Mouse (Mus musculus) midbrain, embryonic 10.5 days (tissue): ENCODE data around the gene Rbfox2. TPM values are rescaled to one million over a fixed set of nuclear protein-coding genes. Genes with fewer than 3 reads are reported as not detected.

ENCODE experiments used
- DNase-seq: peaks from one replicate; pipeline ENCODE4 v3.0.0-alpha.2; 2017; ENCODE audit warnings: low spot score
- H3K27ac ChIP-seq: fragments of 300-500 bp; sonication (generic); replicated peaks from 2 replicates; pipeline ENCODE4 v1.5.1; 2016; ENCODE audit warnings: mild to moderate bottlenecking
- H3K27me3 ChIP-seq: fragments of 300-500 bp; sonication (generic); 2 replicates; pipeline ENCODE4 v1.6.1; 2016; ENCODE audit warnings: low read depth, mild to moderate bottlenecking; ENCODE audit not compliant: poor library complexity, severe bottlenecking
- H3K36me3 ChIP-seq: fragments of 300-500 bp; sonication (generic); 2 replicates; pipeline ENCODE4 v1.6.1; 2016; ENCODE audit warnings: mild to moderate bottlenecking, moderate library complexity
- H3K4me1 ChIP-seq: fragments of 300-500 bp; sonication (generic); 2 replicates; pipeline ENCODE4 v1.6.1; 2016
- H3K4me3 ChIP-seq: fragments of 300-500 bp; sonication (generic); 2 replicates; pipeline ENCODE4 v1.5.1; 2016; ENCODE audit warnings: mild to moderate bottlenecking, moderate library complexity
- H3K9me3 ChIP-seq: fragments of 300-500 bp; sonication (generic); replicated peaks from 2 replicates; pipeline ENCODE4 v1.6.1; 2016; ENCODE audit warnings: mild to moderate bottlenecking
- WGBS: fragments of 180-500 bp; shearing (Covaris S2); methylation state at CpG from one replicate; pipeline ENCODE4 v1.1.7; 2016; 5-methylcytosine and 5-hydroxymethylcytosine counted together
- polyA plus RNA-seq: library from polyadenylated mRNA; unstranded; fragments of >200 nt; fragmentation: Nextera tagmentation; extraction: Ambion mirVana; gene quantifications from 2 replicates; pipeline ENCODE4 v1.2.1, GENCODE M21; 2016

The Rbfox2 gene
- polyA plus RNA-seq, 1 experiment from 2014 or later: 35.7 TPM

- 39% methylated on average over 8 of the region's 8 CpGs for WGBS
- H3K27ac ChIP-seq: peak overlapping the region; percentile 25
Measured at GRCm38 (mm10) chr15:77214410-77215107, 92.2 kb downstream of the Rbfox2 start.

GRCm38 (mm10) chr15:77213829-77214228 lies 93.0 kb downstream of the Rbfox2 start:
- Histone ChIP-seq H3K27me3 (no peaks in the 10 kb centered on the region), H3K4me3 (no peak overlapping the region), H3K4me1 (peaks cover 48% of the 10 kb centered on the region), H3K9me3 (no peaks in the 10 kb centered on the region), H3K27ac (0 out of 2 replicates have a peak overlapping the region, but pooled peaks have one; percentile 25), H3K36me3 (no peaks in the 10 kb centered on the region)
- DNase-seq: no peak
- whole genome bisulfite sequencing: 70% methylated on average over 5 of the region's 5 CpGs

More at GRCm38 (mm10) chr15:77214410-77215107, 92.2 kb downstream of the Rbfox2 start:
- Histone ChIP-seq H3K4me1 (peaks cover 49% of the 10 kb centered on the region), H3K36me3 (no peaks in the 10 kb centered on the region), H3K4me3 (0 out of 2 replicates have a peak overlapping the region, but pooled peaks have one; percentile 5), H3K27me3 (no peaks in the 10 kb centered on the region), H3K9me3 (no peaks in the 10 kb centered on the region)
- peak; percentile 56 for DNase-seq

- Histone ChIP-seq H3K4me1 (peaks cover 46% of the 10 kb centered on the region), H3K27ac (no peak overlapping the region; the same call in 1 of the 2 replicates), H3K4me3 (no peak overlapping the region), H3K36me3 (no peaks in the 10 kb centered on the region), H3K27me3 (no peaks in the 10 kb centered on the region), H3K9me3 (no peaks in the 10 kb centered on the region)
- DNase-seq: no peak
- 54% methylated on average over 7 of the region's 7 CpGs for WGBS
Measured at GRCm38 (mm10) chr15:77212818-77213217, 94.0 kb downstream of the Rbfox2 start.

- Histone ChIP-seq H3K9me3 (no peaks in the 10 kb centered on the region), H3K36me3 (no peaks in the 10 kb centered on the region), H3K4me1 (peaks cover 46% of the 10 kb centered on the region), H3K27me3 (no peaks in the 10 kb centered on the region), H3K4me3 (no peak overlapping the region), H3K27ac (no peak overlapping the region)
- WGBS: 85% methylated on average over 4 of the region's 4 CpGs
- DNase-seq: no peak
Measured at GRCm38 (mm10) chr15:77212217-77212757, 94.5 kb downstream of the Rbfox2 start.

GRCm38 (mm10) chr15:77206996-77207395 lies 99.8 kb downstream of the Rbfox2 start:
- Histone ChIP-seq H3K27ac (no peak overlapping the region), H3K36me3 (no peaks in the 10 kb centered on the region), H3K9me3 (no peaks in the 10 kb centered on the region), H3K27me3 (no peaks in the 10 kb centered on the region), H3K4me3 (no peak overlapping the region), H3K4me1 (peaks cover 35% of the 10 kb centered on the region)
- 77% methylated on average over 5 of the region's 5 CpGs for WGBS
- DNase-seq: no peak

- Histone ChIP-seq H3K27me3 (no peaks in the 10 kb centered on the region), H3K36me3 (no peaks in the 10 kb centered on the region), H3K9me3 (no peaks in the 10 kb centered on the region), H3K4me1 (peaks cover 42% of the 10 kb centered on the region), H3K27ac (no peak overlapping the region), H3K4me3 (no peak overlapping the region)
- 83% methylated on average over 7 of the region's 7 CpGs for WGBS
- DNase-seq: no peak
Measured at GRCm38 (mm10) chr15:77204951-77205350, 101.9 kb downstream of the Rbfox2 start.

GRCm38 (mm10) chr15:77203255-77203981 lies 103.4 kb downstream of the Rbfox2 start:
- Histone ChIP-seq H3K27ac (peak overlapping the region; percentile 4; the same call in 1 of the 2 replicates), H3K4me1 (peaks cover 42% of the 10 kb centered on the region), H3K9me3 (no peaks in the 10 kb centered on the region), H3K27me3 (no peaks in the 10 kb centered on the region), H3K4me3 (no peak overlapping the region), H3K36me3 (no peaks in the 10 kb centered on the region)
- 76% methylated on average over 14 of the region's 14 CpGs for WGBS
- no peak for DNase-seq

GRCm38 (mm10) chr15:77202881-77203254 lies 103.9 kb downstream of the Rbfox2 start:
- H3K9me3 ChIP-seq: no peaks in the 10 kb centered on the region
- no peak overlapping the region for H3K4me3 ChIP-seq
- peaks cover 42% of the 10 kb centered on the region for H3K4me1 ChIP-seq
- peak overlapping the region; percentile 4; the same call in 1 of the 2 replicates for H3K27ac ChIP-seq
- 92% methylated on average over 3 of the region's 3 CpGs for WGBS
- no peak for DNase-seq
- H3K27me3 ChIP-seq: no peaks in the 10 kb centered on the region
- H3K36me3 ChIP-seq: no peaks in the 10 kb centered on the region

- Histone ChIP-seq H3K27ac (no peak overlapping the region), H3K9me3 (no peaks in the 10 kb centered on the region), H3K27me3 (no peaks in the 10 kb centered on the region), H3K36me3 (no peaks in the 10 kb centered on the region), H3K4me3 (no peak overlapping the region), H3K4me1 (peaks cover 42% of the 10 kb centered on the region)
- peak; percentile 44 for DNase-seq
- WGBS: 35% methylated on average over 2 of the region's 2 CpGs
Measured at GRCm38 (mm10) chr15:77202223-77202622, 104.6 kb downstream of the Rbfox2 start.

- no peak for DNase-seq
- no peak overlapping the region for H3K4me3 ChIP-seq
- H3K27ac ChIP-seq: no peak overlapping the region
- 93% methylated on average over 5 of the region's 5 CpGs for WGBS
- no peaks in the 10 kb centered on the region for H3K27me3 ChIP-seq
- H3K36me3 ChIP-seq: no peaks in the 10 kb centered on the region
- H3K9me3 ChIP-seq: no peaks in the 10 kb centered on the region
- peaks cover 6% of the 10 kb centered on the region for H3K4me1 ChIP-seq
Measured at GRCm38 (mm10) chr15:77196827-77197226, 110.0 kb downstream of the Rbfox2 start.

- Histone ChIP-seq H3K27ac (no peak overlapping the region), H3K4me3 (no peak overlapping the region), H3K4me1 (no peaks in the 10 kb centered on the region), H3K27me3 (no peaks in the 10 kb centered on the region), H3K9me3 (no peaks in the 10 kb centered on the region), H3K36me3 (no peaks in the 10 kb centered on the region)
- 95% methylated on average over 2 of the region's 2 CpGs for WGBS
- DNase-seq: no peak
Measured at GRCm38 (mm10) chr15:77196001-77196400, 110.8 kb downstream of the Rbfox2 start.

GRCm38 (mm10) chr15:77192154-77192935 lies 114.5 kb downstream of the Rbfox2 start:
- Histone ChIP-seq H3K27ac (no peak overlapping the region), H3K9me3 (no peaks in the 10 kb centered on the region), H3K4me3 (no peak overlapping the region), H3K27me3 (no peaks in the 10 kb centered on the region), H3K36me3 (no peaks in the 10 kb centered on the region), H3K4me1 (peaks cover 8% of the 10 kb centered on the region)
- no peak for DNase-seq
- 88% methylated on average over 14 of the region's 14 CpGs for whole genome bisulfite sequencing
